Mouse (Mus musculus) brown adipose tissue, adult 24 weeks (tissue): ENCODE measurements at regions not wholly inside any gene's neighbourhood (a gene's known extent, or its start where the extent isn't known, plus 50 kb on each side); places are given as distances from the start of the nearest gene placed in this dataset.

Experiments
- H3K27ac ChIP-seq: fragments of 200-500 bp; replicated peaks from 2 replicates; pipeline ENCODE4 v1.5.1; 2012; ENCODE audit warnings: low read depth, mild to moderate bottlenecking, low read length
- H3K4me1 ChIP-seq: fragments of 200-500 bp; 2 replicates; pipeline ENCODE4 v1.6.1; 2012; ENCODE audit warnings: low read length, mixed read lengths; ENCODE audit not compliant: control insufficient read depth, insufficient read depth, insufficient read length
- H3K4me3 ChIP-seq: fragments of 200-500 bp; 2 replicates; pipeline ENCODE4 v1.5.1; 2012; ENCODE audit warnings: low read depth, mild to moderate bottlenecking, low read length, moderate library complexity; ENCODE audit not compliant: insufficient read depth

GRCm38 (mm10) chr6:93543354-93544129 is 600.2 kb upstream of the Adamts9 start:
- Histone ChIP-seq H3K4me3 (peak overlapping the region; percentile 31), H3K4me1 (peaks cover 13% of the 10 kb centered on the region; the same call in 1 of the 2 replicates), H3K27ac (peak overlapping the region; percentile 75)

- peaks cover 23% of the 10 kb centered on the region; the same call in 1 of the 2 replicates for H3K4me1 ChIP-seq
- H3K27ac ChIP-seq: peak overlapping the region; percentile 92
- no peak overlapping the region for H3K4me3 ChIP-seq
Measured at GRCm38 (mm10) chr6:93539583-93539982, 596.3 kb upstream of the Adamts9 start.

GRCm38 (mm10) chr6:93539171-93539570 is 595.9 kb upstream of the Adamts9 start:
- H3K4me3 ChIP-seq: no peak overlapping the region
- H3K27ac ChIP-seq: peak overlapping the region; percentile 92
- H3K4me1 ChIP-seq: peaks cover 24% of the 10 kb centered on the region

GRCm38 (mm10) chr6:93537971-93538370 is 594.7 kb upstream of the Adamts9 start:
- Histone ChIP-seq H3K27ac (peak overlapping the region; percentile 60; the same call in 1 of the 2 replicates), H3K4me3 (no peak overlapping the region), H3K4me1 (peaks cover 24% of the 10 kb centered on the region)

- 0 out of 2 replicates have a peak overlapping the region, but pooled peaks have one; percentile 21 for H3K27ac ChIP-seq
- no peak overlapping the region for H3K4me3 ChIP-seq
- H3K4me1 ChIP-seq: peaks cover 24% of the 10 kb centered on the region
Measured at GRCm38 (mm10) chr6:93537126-93537525, 593.8 kb upstream of the Adamts9 start.

- H3K4me1 ChIP-seq: no peaks in the 10 kb centered on the region
- H3K27ac ChIP-seq: no peak overlapping the region
- H3K4me3 ChIP-seq: no peak overlapping the region
Measured at GRCm38 (mm10) chr6:93513818-93514217, 570.5 kb upstream of the Adamts9 start.

GRCm38 (mm10) chr6:93509857-93510256 is 566.6 kb upstream of the Adamts9 start:
- Histone ChIP-seq H3K27ac (no peak overlapping the region), H3K4me1 (no peaks in the 10 kb centered on the region; the same call in 1 of the 2 replicates), H3K4me3 (no peak overlapping the region)

GRCm38 (mm10) chr6:93497824-93498223 is 554.5 kb upstream of the Adamts9 start:
- Histone ChIP-seq H3K4me3 (no peak overlapping the region), H3K27ac (no peak overlapping the region), H3K4me1 (no peaks in the 10 kb centered on the region)

GRCm38 (mm10) chr6:93488441-93488955 is 545.2 kb upstream of the Adamts9 start:
- Histone ChIP-seq H3K27ac (no peak overlapping the region), H3K4me1 (no peaks in the 10 kb centered on the region), H3K4me3 (no peak overlapping the region)

GRCm38 (mm10) chr6:93478521-93478920 is 535.2 kb upstream of the Adamts9 start:
- Histone ChIP-seq H3K4me1 (no peaks in the 10 kb centered on the region), H3K4me3 (no peak overlapping the region), H3K27ac (no peak overlapping the region)

- no peak overlapping the region for H3K27ac ChIP-seq
- H3K4me3 ChIP-seq: no peak overlapping the region
- no peaks in the 10 kb centered on the region for H3K4me1 ChIP-seq
Measured at GRCm38 (mm10) chr6:93474981-93475380, 531.7 kb upstream of the Adamts9 start.

GRCm38 (mm10) chr6:93467867-93468266 is 524.6 kb upstream of the Adamts9 start:
- H3K27ac ChIP-seq: no peak overlapping the region

GRCm38 (mm10) chr6:93462861-93463260 is 519.6 kb upstream of the Adamts9 start:
- Histone ChIP-seq H3K4me1 (no peaks in the 10 kb centered on the region), H3K4me3 (no peak overlapping the region), H3K27ac (no peak overlapping the region)

More at GRCm38 (mm10) chr6:93467867-93468266, 524.6 kb upstream of the Adamts9 start:
- no peaks in the 10 kb centered on the region for H3K4me1 ChIP-seq
- H3K4me3 ChIP-seq: no peak overlapping the region

GRCm38 (mm10) chr6:93461374-93461773 is 518.1 kb upstream of the Adamts9 start:
- Histone ChIP-seq H3K4me3 (no peak overlapping the region), H3K27ac (no peak overlapping the region), H3K4me1 (no peaks in the 10 kb centered on the region)

GRCm38 (mm10) chr6:93457613-93458012 is 514.3 kb upstream of the Adamts9 start:
- Histone ChIP-seq H3K27ac (no peak overlapping the region), H3K4me1 (no peaks in the 10 kb centered on the region), H3K4me3 (no peak overlapping the region)
